Mouse (Mus musculus): ENCODE measurements at regions not wholly inside any gene's neighbourhood (a gene's known extent, or its start where the extent isn't known, plus 50 kb on each side); places are given as distances from the start of the nearest gene placed in this dataset.

GRCm38 (mm10) chr3:70543911-70544310 lies 536.5 kb downstream of the Otol1 start:
- no peak for TF ChIP-seq CTCF (IDR thresholded peaks at IDR 0.05; ENCODE audit: insufficient read depth, low read depth, low read length)
- TF ChIP-seq POLR2A (IDR thresholded peaks at IDR 0.05; ENCODE audit: insufficient read depth, low read depth, low read length), result no peak

Data from olfactory bulb, adult 2 months (tissue).